11 mouse cellular contexts compared by ENCODE assay signal in genomic region chr1:186482177-186482576, GRCm38 (mm10).
DNase-seq lines count a peak whose midpoint lies in the region; ATAC-seq and TF ChIP-seq lines count a peak whose summit lies in the region.
"Had no signal": no experiment of that assay in that cellular context is flagged by ENCODE, and none has a peak within 500 bp of the region (broad histone marks: within the 10 kb centered on the region; RNA-seq: fewer than 3 reads in every experiment).

No protein-coding gene starts in this region.

- no peaks in the 10 kb centered on the region for H3K36me3 ChIP-seq in heart, embryonic 10.5 days
- no peaks in the 10 kb centered on the region for H3K36me3 ChIP-seq in lung, embryonic 15.5 days
- no peaks in the 10 kb centered on the region for H3K36me3 ChIP-seq in stomach, postnatal 0 days (ENCODE audit: control insufficient read depth, insufficient read depth, low read length)
- H3K36me3 ChIP-seq: forebrain, embryonic 15.5 days; midbrain, embryonic 12.5 days had no signal

- no peak overlapping the region for H3K27ac ChIP-seq in heart, embryonic 10.5 days
- no peak overlapping the region for H3K27ac ChIP-seq in lung, embryonic 15.5 days
- no peak overlapping the region for H3K27ac ChIP-seq in stomach, postnatal 0 days (replicated peaks)
- H3K27ac ChIP-seq: forebrain, embryonic 15.5 days; midbrain, embryonic 12.5 days had no signal

- TF ChIP-seq POLR2A in brain, embryonic 14.5 days (IDR thresholded peaks at IDR 0.05; ENCODE audit: borderline replicate concordance, extremely low read depth, insufficient read depth, insufficient read length, poor library complexity, severe bottlenecking), result no peak

- peak; percentile 55; the same call in 1 of the 2 replicates for ATAC-seq in lung, embryonic 15.5 days (ENCODE audit: borderline replicate concordance, extremely low read depth, low FRiP score, low TSS enrichment)
- ATAC-seq in stomach, postnatal 0 days (ENCODE audit: low FRiP score, low TSS enrichment), result no peak
- ATAC-seq: forebrain, embryonic 15.5 days had no signal

- H3K9ac ChIP-seq in lung, embryonic 15.5 days, result no peak overlapping the region
- H3K9ac ChIP-seq in stomach, postnatal 0 days (ENCODE audit: low read length), result no peak overlapping the region
- H3K9ac ChIP-seq: forebrain, embryonic 15.5 days; midbrain, embryonic 12.5 days had no signal

- 0 out of 2 replicates have a peak, but pooled peaks cover 7% of the 10 kb centered on the region for H3K4me1 ChIP-seq in heart, embryonic 10.5 days
- peaks cover 10% of the 10 kb centered on the region; the same call in 1 of the 2 replicates for H3K4me1 ChIP-seq in lung, embryonic 15.5 days
- H3K4me1 ChIP-seq in stomach, postnatal 0 days (replicated peaks; ENCODE audit: control insufficient read depth, insufficient read depth), result no peaks in the 10 kb centered on the region
- H3K4me1 ChIP-seq: forebrain, embryonic 15.5 days; midbrain, embryonic 12.5 days had no signal

- no peak overlapping the region for H3K4me3 ChIP-seq in heart, embryonic 10.5 days
- H3K4me3 ChIP-seq in lung, embryonic 15.5 days, result no peak overlapping the region
- no peak overlapping the region for H3K4me3 ChIP-seq in stomach, postnatal 0 days (ENCODE audit: low read depth, low read length)
- H3K4me3 ChIP-seq: forebrain, embryonic 15.5 days; midbrain, embryonic 12.5 days had no signal

- H3K27me3 ChIP-seq in heart, embryonic 10.5 days (ENCODE audit: insufficient read depth, poor library complexity, severe bottlenecking), result no peaks in the 10 kb centered on the region
- no peaks in the 10 kb centered on the region for H3K27me3 ChIP-seq in lung, embryonic 15.5 days
- H3K27me3 ChIP-seq in stomach, postnatal 0 days (ENCODE audit: control insufficient read depth, insufficient read depth, low read length), result no peaks in the 10 kb centered on the region
- H3K27me3 ChIP-seq: CH12.LX; forebrain, embryonic 15.5 days; midbrain, embryonic 12.5 days had no signal

- TF ChIP-seq EP300 in stomach, postnatal 0 days (optimal IDR thresholded peaks at IDR 0.05), result no peak

- no peaks in the 10 kb centered on the region for H3K9me3 ChIP-seq in heart, embryonic 10.5 days
- H3K9me3 ChIP-seq in lung, embryonic 15.5 days, result no peaks in the 10 kb centered on the region
- no peaks in the 10 kb centered on the region for H3K9me3 ChIP-seq in stomach, postnatal 0 days (ENCODE audit: control insufficient read depth, low read length)
- H3K9me3 ChIP-seq: forebrain, embryonic 15.5 days; midbrain, embryonic 12.5 days had no signal

- 65% methylated on average over 8 of the region's 8 CpGs for WGBS in heart, embryonic 10.5 days
- WGBS in lung, embryonic 15.5 days, result 37% methylated on average over 8 of the region's 8 CpGs
- WGBS in stomach, postnatal 0 days, result 40% methylated on average over 8 of the region's 8 CpGs

- TF ChIP-seq CTCF in brain, embryonic 14.5 days (IDR thresholded peaks at IDR 0.05; ENCODE audit: borderline replicate concordance, extremely low read depth, insufficient read depth, insufficient read length), result no peak
- TF ChIP-seq CTCF in stomach, postnatal 0 days (IDR thresholded peaks at IDR 0.05; ENCODE audit: low read depth), result no peak

- DNase-seq in heart, adult 18-20 months, result peak; percentile 29 to 57
- DNase-seq in heart, embryonic 10.5 days (ENCODE audit: low spot score), result no peak
- peak; percentile 74 for DNase-seq in 3T3-L1 (ENCODE audit: low read depth, low spot score)
- peak; percentile 57 for DNase-seq in brain, embryonic 14.5 days (ENCODE audit: low read depth)
- no peak for DNase-seq in layer of hippocampus, adult 18-20 months (ENCODE audit: low spot score in 2 of 2)
- DNase-seq in stomach, postnatal 0 days (ENCODE audit: low spot score), result no peak
- no peak for DNase-seq in spleen, postnatal 14 days (ENCODE audit: low spot score in 2 of 2)

- peak overlapping the region; percentile 12; the same call in 1 of the 2 replicates for H3K4me2 ChIP-seq in lung, embryonic 15.5 days
- no peak overlapping the region for H3K4me2 ChIP-seq in stomach, postnatal 0 days (replicated peaks; ENCODE audit: low read depth)
- H3K4me2 ChIP-seq: forebrain, embryonic 15.5 days; midbrain, embryonic 12.5 days had no signal

Comparison
In these comparisons a context has a peak if more than half of its experiments do, and no peak if none do; other contexts are left out.
1. DNase-seq: peak in heart, adult 18-20 months (2 of 2), 3T3-L1 (single experiment) and brain, embryonic 14.5 days (single experiment); none in heart, embryonic 10.5 days (single experiment), layer of hippocampus, adult 18-20 months (0 of 2), stomach, postnatal 0 days (single experiment) and spleen, postnatal 14 days (0 of 2).